ENCODE assay signal across 28 mouse cellular contexts in genomic region chr5:66512519-66512918, GRCm38 (mm10).
"Had no signal": no experiment of that assay in that cellular context is flagged by ENCODE, and none has a peak within 500 bp of the region (broad histone marks: within the 10 kb centered on the region; RNA-seq: fewer than 3 reads in every experiment).

No protein-coding gene starts in this region.

- H3K4me3 ChIP-seq: heart, embryonic 13.5 days; heart, embryonic 15.5 days; hindbrain, embryonic 10.5 days; hindbrain, embryonic 12.5 days; hindbrain, embryonic 13.5 days; hindbrain, embryonic 15.5 days; intestine, embryonic 15.5 days; kidney, embryonic 15.5 days; layer of hippocampus, adult 2 months; left cerebral cortex, adult 2 months had no signal

- H3K4me1 ChIP-seq: heart, embryonic 15.5 days; hindbrain, embryonic 10.5 days; hindbrain, embryonic 15.5 days; intestine, embryonic 15.5 days had no signal

- H3K27me3 ChIP-seq: heart, embryonic 13.5 days; heart, embryonic 15.5 days; hindbrain, embryonic 12.5 days; hindbrain, embryonic 13.5 days; hindbrain, embryonic 15.5 days; intestine, embryonic 15.5 days; kidney, embryonic 15.5 days had no signal

- DNase-seq: heart, postnatal 10 days; heart, postnatal 14 days; heart, postnatal 36 days; heart, postnatal 4 days; kidney, adult 11 months; kidney, adult 18-20 months; kidney, adult 2 months; kidney, adult 8-10 months; kidney, adult 9 months; kidney, postnatal 10 days; kidney, postnatal 14 days; kidney, postnatal 25 days; kidney, postnatal 36 days; kidney, postnatal 4 days; layer of hippocampus, adult 9-11 months; layer of hippocampus, postnatal 36 days had no signal

- H3K36me3 ChIP-seq: heart, embryonic 13.5 days; heart, embryonic 15.5 days; hindbrain, embryonic 10.5 days; hindbrain, embryonic 12.5 days; hindbrain, embryonic 13.5 days; hindbrain, embryonic 15.5 days; intestine, embryonic 15.5 days; kidney, embryonic 15.5 days had no signal

- H3K27ac ChIP-seq: heart, embryonic 13.5 days; heart, embryonic 15.5 days; hindbrain, embryonic 10.5 days; hindbrain, embryonic 12.5 days; hindbrain, embryonic 13.5 days; hindbrain, embryonic 14.5 days; hindbrain, embryonic 15.5 days; hindbrain, postnatal 0 days; intestine, embryonic 15.5 days; kidney, embryonic 15.5 days; layer of hippocampus, adult 2 months; left cerebral cortex, adult 2 months had no signal

- H3K9ac ChIP-seq: heart, embryonic 13.5 days; heart, embryonic 15.5 days; hindbrain, embryonic 12.5 days; hindbrain, embryonic 13.5 days; hindbrain, embryonic 14.5 days; hindbrain, embryonic 15.5 days; intestine, embryonic 15.5 days; kidney, embryonic 15.5 days had no signal

- H3K9me3 ChIP-seq: heart, embryonic 13.5 days; heart, embryonic 15.5 days; hindbrain, embryonic 10.5 days; hindbrain, embryonic 12.5 days; hindbrain, embryonic 13.5 days; hindbrain, embryonic 15.5 days; intestine, embryonic 15.5 days; kidney, embryonic 15.5 days had no signal
